Comparison of ENCODE assay signal across 29 mouse cellular contexts in the genomic region with DNA sequence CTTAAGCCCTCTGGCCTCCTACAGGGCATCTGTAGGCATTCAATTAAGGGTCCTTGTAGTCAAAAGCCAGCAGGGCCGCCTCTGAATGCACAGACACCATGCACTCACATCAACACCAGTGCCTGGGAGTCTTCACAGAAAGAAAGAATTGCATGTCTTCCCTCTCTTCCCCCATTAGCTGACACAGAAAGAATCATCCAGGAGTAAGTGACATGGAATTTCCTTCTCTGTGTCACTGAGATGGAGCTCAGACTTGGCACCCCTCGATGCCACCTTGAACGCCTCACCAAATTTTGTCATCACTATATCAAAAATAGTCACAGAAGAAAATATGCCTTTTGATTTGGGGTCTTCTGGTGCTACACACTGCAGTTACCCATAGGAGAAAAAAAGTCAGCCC.
"Had no signal": no experiment of that assay in that cellular context is flagged by ENCODE, and none has a peak within 500 bp of the region (broad histone marks: within the 10 kb centered on the region; RNA-seq: fewer than 3 reads in every experiment).

No protein-coding gene starts in this region.

- H3K4me3 ChIP-seq: embryonic facial prominence, embryonic 10.5 days; embryonic facial prominence, embryonic 12.5 days; embryonic facial prominence, embryonic 13.5 days; embryonic facial prominence, embryonic 15.5 days; erythroblast, embryonic 14.5 days; forebrain, embryonic 10.5 days; forebrain, embryonic 12.5 days; forebrain, embryonic 13.5 days; forebrain, embryonic 15.5 days; gastrocnemius, adult 2 months; heart, adult 2 months had no signal

- DNase-seq: cerebellum, adult 18-20 months; cerebellum, adult 2 months; cerebellum, adult 8-10 months; cerebellum, adult 9-10 months; cerebellum, adult 9-11 months; cerebellum, postnatal 10 days; cerebellum, postnatal 14 days; cerebellum, postnatal 25 days; cerebellum, postnatal 36 days; embryo, embryonic 11 days; forebrain, postnatal 0 days; gastrocnemius, adult 2 months; gastrocnemius, postnatal 10 days; gastrocnemius, postnatal 14 days; gastrocnemius, postnatal 25 days; gastrocnemius, postnatal 36 days; heart, adult 18-20 months; heart, adult 2 months had no signal

- ATAC-seq: forebrain, embryonic 13.5 days; forebrain, embryonic 14.5 days; forebrain, embryonic 15.5 days; forebrain, embryonic 16.5 days; forebrain, postnatal 0 days had no signal

- H3K9ac ChIP-seq: embryonic facial prominence, embryonic 12.5 days; embryonic facial prominence, embryonic 13.5 days; embryonic facial prominence, embryonic 15.5 days; forebrain, embryonic 12.5 days; forebrain, embryonic 13.5 days; forebrain, embryonic 15.5 days; forebrain, postnatal 0 days had no signal

- H3K36me3 ChIP-seq: embryonic facial prominence, embryonic 10.5 days; embryonic facial prominence, embryonic 12.5 days; embryonic facial prominence, embryonic 13.5 days; embryonic facial prominence, embryonic 15.5 days; forebrain, embryonic 10.5 days; forebrain, embryonic 12.5 days; forebrain, embryonic 15.5 days had no signal

- H3K9me3 ChIP-seq: embryonic facial prominence, embryonic 10.5 days; embryonic facial prominence, embryonic 12.5 days; embryonic facial prominence, embryonic 13.5 days; embryonic facial prominence, embryonic 15.5 days; forebrain, embryonic 10.5 days; forebrain, embryonic 12.5 days; forebrain, embryonic 13.5 days; forebrain, embryonic 15.5 days had no signal

- H3K4me2 ChIP-seq: embryonic facial prominence, embryonic 12.5 days; embryonic facial prominence, embryonic 13.5 days; embryonic facial prominence, embryonic 15.5 days; forebrain, embryonic 12.5 days; forebrain, embryonic 13.5 days; forebrain, embryonic 15.5 days had no signal

- H3K27ac ChIP-seq: embryonic facial prominence, embryonic 10.5 days; embryonic facial prominence, embryonic 12.5 days; embryonic facial prominence, embryonic 13.5 days; embryonic facial prominence, embryonic 15.5 days; forebrain, embryonic 10.5 days; forebrain, embryonic 12.5 days; forebrain, embryonic 13.5 days; forebrain, embryonic 15.5 days; gastrocnemius, adult 2 months; heart, adult 2 months had no signal
